Mouse (Mus musculus) brain, embryonic 14.5 days (tissue): Measurements from ENCODE around the gene Erfe.

ENCODE experiments used
- CTCF ChIP-seq: fragments of 200-500 bp; IDR thresholded peaks from 2 replicates; pipeline ENCODE4 v1.5.1; 2012; ENCODE audit warnings: inconsistent platforms, mild to moderate bottlenecking, moderate library complexity, borderline replicate concordance; ENCODE audit not compliant: insufficient read depth, insufficient read length; ENCODE audit errors: extremely low read depth
- POLR2A ChIP-seq: fragments of 200-500 bp; IDR thresholded peaks from 2 replicates; pipeline ENCODE4 v1.6.1; 2012; ENCODE audit warnings: mild to moderate bottlenecking, inconsistent platforms, borderline replicate concordance; ENCODE audit not compliant: poor library complexity, insufficient read depth, insufficient read length, severe bottlenecking; ENCODE audit errors: extremely low read depth

- TF ChIP-seq CTCF (no peak), POLR2A (no peak)
Observed at GRCm38 (mm10) chr1:91362113-91362512, 4.1 kb upstream of the Erfe start.
